Mouse (Mus musculus) liver, embryonic 13.5 days (tissue): ENCODE data around the gene Grk6. TPM values are rescaled to one million over a fixed set of nuclear protein-coding genes. Genes with fewer than 3 reads are reported as not detected.
A peak's percentile ranks its signal among the peaks of the same experiment; 100 is the strongest.

Source experiments
- ATAC-seq: fragments of 200-750 bp; cut with Nextera tagmentation; 2 replicates; pipeline ENCODE4 v1.8.0; 2017; ENCODE audit warnings: low read depth, mild to moderate bottlenecking, moderate number of reproducible peaks, moderate library complexity
- DNase-seq: peaks from one replicate; pipeline ENCODE4 v3.0.0; 2022
- H3K27ac ChIP-seq: fragments of 300-500 bp; sonication (generic); 2 replicates; pipeline ENCODE4 v1.5.1; 2015; ENCODE audit warnings: moderate library complexity, mild to moderate bottlenecking, inconsistent platforms
- H3K27me3 ChIP-seq: fragments of 300-500 bp; sonication (generic); 2 replicates; pipeline ENCODE4 v1.6.1; 2015; ENCODE audit warnings: mild to moderate bottlenecking, inconsistent platforms
- H3K36me3 ChIP-seq: fragments of 300-500 bp; sonication (generic); 2 replicates; pipeline ENCODE4 v1.6.1; 2015; ENCODE audit warnings: mild to moderate bottlenecking, inconsistent platforms
- H3K4me1 ChIP-seq: fragments of 300-500 bp; sonication (generic); replicated peaks from 2 replicates; pipeline ENCODE4 v1.6.1; 2015; ENCODE audit warnings: inconsistent platforms
- H3K4me2 ChIP-seq: fragments of 300-500 bp; sonication (generic); 2 replicates; pipeline ENCODE4 v1.6.1; 2015; ENCODE audit warnings: inconsistent platforms, mild to moderate bottlenecking, moderate library complexity
- H3K4me3 ChIP-seq: fragments of 300-500 bp; sonication (generic); replicated peaks from 2 replicates; pipeline ENCODE4 v1.5.1; 2015; ENCODE audit warnings: mild to moderate bottlenecking, inconsistent platforms
- H3K9ac ChIP-seq: fragments of 300-500 bp; sonication (generic); 2 replicates; pipeline ENCODE4 v1.6.1; 2015; ENCODE audit warnings: mild to moderate bottlenecking, inconsistent platforms
- H3K9me3 ChIP-seq: fragments of 300-500 bp; sonication (generic); replicated peaks from 2 replicates; pipeline ENCODE4 v1.6.1; 2016; ENCODE audit warnings: inconsistent platforms
- WGBS: fragments of 180-500 bp; shearing (Covaris S2); methylation state at CpG from one replicate; pipeline ENCODE4 v1.1.7; 2015; ENCODE audit not compliant: insufficient replicate concordance; 5-methylcytosine and 5-hydroxymethylcytosine counted together
- polyA plus RNA-seq: library from polyadenylated mRNA; unstranded; fragments of >200 nt; fragmentation: Nextera tagmentation; extraction: Ambion mirVana; gene quantifications from 2 replicates; pipeline ENCODE4 v1.2.1, GENCODE M21; 2015

Grk6 gene
- polyA plus RNA-seq, 1 experiment from 2014 or later = 25.2 TPM

DNA sequence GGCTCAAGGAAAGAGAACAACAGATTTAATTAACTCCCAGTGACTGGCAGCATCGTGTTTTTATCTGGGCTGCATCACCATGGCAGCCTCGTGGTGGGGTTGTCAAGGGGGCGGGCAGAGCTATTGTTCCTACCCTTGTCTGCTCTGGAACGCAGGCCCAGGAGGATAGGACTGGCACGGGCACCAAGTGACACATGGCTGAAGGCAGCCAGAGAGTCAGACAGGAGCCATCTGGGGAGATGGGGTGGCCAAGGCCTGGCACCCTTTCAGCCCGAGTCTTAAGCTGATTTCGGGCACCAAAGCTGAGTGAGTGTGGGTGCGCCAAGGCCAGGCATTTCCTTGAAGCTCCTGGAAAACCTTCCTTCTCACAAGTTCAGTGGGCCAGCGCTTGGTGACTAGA is 25.5 kb downstream of the Grk6 start:
- no peak for ATAC-seq
- H3K4me3 ChIP-seq = no peak overlapping the region
- H3K9me3 ChIP-seq = no peaks in the 10 kb centered on the region
- peaks cover 33% of the 10 kb centered on the region for H3K4me1 ChIP-seq
- H3K4me2 ChIP-seq = no peak overlapping the region
- H3K9ac ChIP-seq = no peak overlapping the region
- peaks cover 100% of the 10 kb centered on the region for H3K27me3 ChIP-seq
- H3K27ac ChIP-seq = no peak overlapping the region
- no peaks in the 10 kb centered on the region for H3K36me3 ChIP-seq
- 58% methylated on average over 9 of the region's 9 CpGs for WGBS
- DNase-seq = no peak

DNA sequence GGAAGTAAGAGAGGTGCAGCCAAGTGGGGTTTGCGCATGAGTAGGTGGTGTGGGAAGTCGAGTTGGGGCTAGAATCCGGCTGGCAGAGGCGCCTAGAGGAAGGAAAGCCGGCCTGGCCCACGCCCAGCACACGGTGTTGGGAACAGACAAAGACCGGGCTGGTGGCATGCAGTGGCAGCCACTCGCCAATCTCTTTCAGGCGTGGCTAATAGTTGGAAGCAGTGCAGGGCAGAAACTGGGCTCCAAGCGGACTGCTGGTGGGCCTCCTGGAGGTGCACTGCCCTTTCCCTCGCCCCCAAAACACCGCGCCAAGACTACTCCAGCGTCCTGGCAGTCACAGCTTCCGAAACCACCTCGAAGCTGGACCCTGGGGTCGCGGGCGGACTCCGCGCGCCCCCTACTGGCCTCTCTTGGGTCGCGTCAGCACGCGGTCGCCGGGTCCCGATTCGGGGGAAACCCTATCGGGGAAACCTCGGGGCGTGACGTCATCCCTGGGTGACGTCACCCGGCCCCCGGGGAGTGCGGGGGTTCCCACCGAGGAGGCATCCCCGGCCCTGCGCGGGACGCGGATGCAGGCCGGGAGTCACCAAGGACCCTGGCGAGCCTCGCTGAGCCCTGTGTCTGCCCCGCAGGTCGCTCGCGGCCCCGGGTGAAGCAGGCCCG is 26.4 kb downstream of the Grk6 start:
- ATAC-seq (peak; percentile 49), DNase-seq (peak; percentile 64)
- H3K9ac ChIP-seq = peak overlapping the region; percentile 59
- peak overlapping the region; percentile 89 for H3K4me2 ChIP-seq
- H3K9me3 ChIP-seq = no peaks in the 10 kb centered on the region
- H3K27me3 ChIP-seq = peaks cover 99% of the 10 kb centered on the region
- H3K4me3 ChIP-seq = peak overlapping the region; percentile 63
- H3K4me1 ChIP-seq = peaks cover 29% of the 10 kb centered on the region
- no peaks in the 10 kb centered on the region for H3K36me3 ChIP-seq
- WGBS = 1% methylated on average over 54 of the region's 54 CpGs
- H3K27ac ChIP-seq = no peak overlapping the region

DNA sequence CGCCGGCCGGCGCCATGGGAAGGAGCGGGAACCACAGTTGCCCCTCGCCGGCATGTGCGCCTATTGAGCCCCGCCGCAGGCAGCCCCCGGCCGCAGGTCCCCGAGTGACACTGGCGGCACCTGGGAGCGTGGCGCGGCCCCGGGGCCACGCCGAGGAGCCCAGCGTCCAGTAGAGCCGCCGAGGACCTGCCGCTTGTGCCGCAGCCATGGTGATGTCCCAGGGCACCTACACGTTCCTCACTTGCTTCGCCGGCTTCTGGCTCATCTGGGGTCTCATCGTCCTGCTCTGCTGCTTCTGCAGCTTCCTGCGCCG is 26.9 kb downstream of the Grk6 start:
- Histone ChIP-seq H3K9me3 (no peaks in the 10 kb centered on the region), H3K4me3 (peak overlapping the region; percentile 63), H3K27ac (no peak overlapping the region), H3K4me2 (peak overlapping the region; percentile 89), H3K9ac (peak overlapping the region; percentile 59), H3K27me3 (peaks cover 97% of the 10 kb centered on the region), H3K4me1 (peaks cover 29% of the 10 kb centered on the region), H3K36me3 (no peaks in the 10 kb centered on the region)
- DNase-seq = no peak
- under 1% methylated on average over 31 of the region's 31 CpGs for WGBS
- no peak for ATAC-seq

DNA sequence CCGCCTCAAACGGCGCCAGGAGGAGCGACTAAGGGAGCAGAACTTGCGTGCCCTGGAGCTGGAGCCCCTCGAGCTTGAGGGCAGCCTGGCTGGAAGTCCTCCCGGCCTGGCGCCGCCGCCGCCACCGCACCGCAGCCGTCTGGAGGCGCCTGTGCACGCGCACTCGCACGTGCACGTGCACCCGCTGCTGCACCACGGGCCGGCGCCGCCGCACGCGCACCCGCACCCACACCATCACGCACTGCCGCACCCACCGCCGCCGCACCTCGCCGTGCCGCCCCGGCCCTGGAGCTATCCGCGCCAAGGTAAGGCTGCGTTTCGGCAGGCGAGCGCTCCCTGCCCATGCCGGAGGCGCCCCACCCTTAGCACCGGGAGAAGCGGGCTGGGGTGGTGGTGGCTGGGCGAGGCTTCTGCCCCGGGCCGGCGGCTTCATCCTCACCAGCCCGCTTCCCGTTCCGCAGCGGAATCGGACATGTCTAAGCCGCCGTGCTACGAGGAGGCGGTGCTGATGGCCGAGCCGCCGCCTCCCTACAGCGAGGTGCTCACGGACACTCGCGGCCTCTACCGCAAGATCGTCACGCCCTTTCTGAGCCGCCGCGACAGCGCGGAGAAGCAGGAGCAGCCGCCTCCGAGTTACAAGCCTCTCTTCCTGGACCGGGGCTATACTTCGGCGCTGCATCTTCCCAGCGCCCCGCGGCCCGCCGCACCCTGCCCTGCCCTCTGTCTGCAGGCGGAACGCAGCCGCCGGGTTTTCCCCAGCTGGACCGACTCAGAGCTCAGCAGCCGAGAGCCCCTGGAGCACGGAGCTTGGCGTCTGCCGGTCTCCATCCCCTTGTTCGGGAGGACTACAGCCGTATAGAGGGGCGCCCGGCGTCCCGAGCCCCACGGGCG is 27.5 kb downstream of the Grk6 start:
- under 1% methylated on average over 100 of the region's 103 CpGs for WGBS
- Histone ChIP-seq H3K9me3 (no peaks in the 10 kb centered on the region), H3K27me3 (peaks cover 94% of the 10 kb centered on the region), H3K36me3 (no peaks in the 10 kb centered on the region), H3K27ac (no peak overlapping the region), H3K9ac (peak overlapping the region; percentile 59), H3K4me3 (peak overlapping the region; percentile 63), H3K4me2 (peak overlapping the region; percentile 89), H3K4me1 (peaks cover 29% of the 10 kb centered on the region)
- no peak for DNase-seq
- ATAC-seq = peak; percentile 46; the same call in 1 of the 2 replicates

DNA sequence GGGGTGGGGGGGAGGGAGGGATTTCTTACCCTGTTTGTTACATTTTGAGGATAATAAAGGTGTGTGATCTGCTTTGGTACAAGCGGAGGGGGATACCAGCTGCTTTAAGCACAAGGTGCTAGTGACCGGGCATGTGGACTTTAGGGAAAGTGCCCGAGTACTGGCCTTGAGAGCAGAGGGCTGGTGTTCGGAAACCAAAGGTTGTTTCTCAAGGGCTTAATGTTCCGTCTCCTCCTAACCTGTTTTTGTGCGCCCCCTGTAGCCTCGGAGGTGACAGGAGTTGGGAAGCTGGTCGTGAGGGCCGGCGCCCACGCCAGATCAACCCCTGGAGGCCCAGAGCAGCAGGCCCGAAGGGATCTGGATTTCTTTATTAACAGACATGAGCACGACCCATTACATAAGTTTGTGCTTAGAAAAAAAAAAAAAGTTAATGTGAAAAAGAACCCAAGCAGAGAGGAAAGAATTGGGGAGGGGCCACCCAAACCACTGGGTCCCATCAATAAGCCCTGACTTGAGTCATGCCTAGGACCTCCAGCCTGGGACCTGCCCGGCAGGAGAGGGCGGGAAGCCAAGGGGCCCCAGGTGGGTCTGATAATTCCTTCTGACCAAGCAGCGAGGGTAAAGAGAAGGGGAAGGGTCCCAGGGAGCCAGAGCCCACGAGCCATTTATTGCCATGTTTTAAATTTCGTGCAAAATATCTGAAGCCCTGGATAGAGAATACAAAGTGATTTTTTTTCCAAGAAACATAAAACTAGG is 28.4 kb downstream of the Grk6 start:
- Histone ChIP-seq H3K4me1 (peaks cover 29% of the 10 kb centered on the region), H3K4me3 (peak overlapping the region; percentile 63), H3K9ac (peak overlapping the region; percentile 59; the same call in 1 of the 2 replicates), H3K27me3 (peaks cover 85% of the 10 kb centered on the region), H3K4me2 (peak overlapping the region; percentile 89), H3K9me3 (no peaks in the 10 kb centered on the region), H3K36me3 (no peaks in the 10 kb centered on the region), H3K27ac (no peak overlapping the region)
- DNase-seq = no peak
- no peak for ATAC-seq
- WGBS = 23% methylated on average over 18 of the region's 18 CpGs

GRCm38 (mm10) chr13:55473961-55474360 is 29.1 kb downstream of the Grk6 start:
- DNase-seq = no peak
- Histone ChIP-seq H3K27ac (no peak overlapping the region), H3K4me3 (no peak overlapping the region), H3K36me3 (no peaks in the 10 kb centered on the region), H3K4me1 (peaks cover 34% of the 10 kb centered on the region), H3K9me3 (no peaks in the 10 kb centered on the region), H3K9ac (no peak overlapping the region), H3K4me2 (no peak overlapping the region), H3K27me3 (peaks cover 78% of the 10 kb centered on the region)
- 59% methylated on average over 11 of the region's 11 CpGs for WGBS
- no peak for ATAC-seq

DNA sequence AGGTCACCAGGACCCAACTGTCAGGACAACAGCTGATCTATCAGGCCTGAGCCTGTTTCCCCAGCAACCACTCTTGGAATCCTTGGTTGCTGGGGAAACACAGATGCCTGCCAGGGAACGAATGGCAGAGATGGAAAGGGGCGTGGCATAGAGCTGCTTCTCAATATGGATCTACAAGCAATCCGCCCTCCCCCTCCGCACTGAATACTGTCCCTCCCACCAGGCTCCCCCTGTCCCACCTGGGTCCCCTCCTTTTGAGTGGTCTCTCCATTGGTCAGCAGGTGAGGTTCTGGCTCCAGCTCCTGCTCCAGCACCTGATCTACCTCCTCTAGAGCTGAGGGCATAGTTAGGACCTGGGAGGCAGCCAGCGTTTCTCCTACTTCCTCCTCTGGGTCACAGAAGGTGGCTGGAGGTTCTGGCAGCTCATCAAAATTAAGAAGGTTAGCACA is 29.8 kb downstream of the Grk6 start:
- WGBS = 57% methylated on average over 5 of the region's 5 CpGs
- Histone ChIP-seq H3K4me3 (no peak overlapping the region), H3K36me3 (no peaks in the 10 kb centered on the region), H3K4me2 (no peak overlapping the region), H3K9ac (no peak overlapping the region), H3K4me1 (peaks cover 34% of the 10 kb centered on the region), H3K27ac (no peak overlapping the region), H3K27me3 (peaks cover 71% of the 10 kb centered on the region), H3K9me3 (no peaks in the 10 kb centered on the region)
- DNase-seq (no peak), ATAC-seq (no peak)

DNA sequence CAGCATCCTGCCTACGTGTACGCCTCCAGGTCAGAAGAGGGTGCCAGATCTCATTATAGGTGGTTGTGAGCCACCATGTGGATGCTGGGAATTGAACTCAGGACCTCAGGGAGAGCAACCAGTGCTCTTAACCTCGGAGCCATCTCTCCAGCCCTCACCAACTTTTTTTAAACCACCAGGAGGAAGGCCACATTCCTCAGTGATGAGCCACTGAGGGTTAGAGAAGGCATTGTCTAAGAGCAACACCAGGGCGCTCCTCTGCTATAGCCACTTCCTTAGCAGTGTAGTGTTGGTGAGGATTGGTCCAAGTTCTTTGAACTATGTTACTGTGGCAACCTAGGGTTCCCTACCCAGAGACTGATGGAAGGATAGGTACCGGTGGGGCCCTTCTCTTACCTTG is 30.9 kb downstream of the Grk6 start:
- H3K27ac ChIP-seq = no peak overlapping the region
- no peak overlapping the region for H3K9ac ChIP-seq
- no peak overlapping the region for H3K4me3 ChIP-seq
- DNase-seq (no peak), ATAC-seq (no peak)
- peaks cover 2% of the 10 kb centered on the region; the same call in 1 of the 2 replicates for H3K36me3 ChIP-seq
- H3K4me2 ChIP-seq = no peak overlapping the region
- H3K9me3 ChIP-seq = no peaks in the 10 kb centered on the region
- H3K4me1 ChIP-seq = peaks cover 32% of the 10 kb centered on the region
- 67% methylated on average over 5 of the region's 5 CpGs for WGBS
- peaks cover 64% of the 10 kb centered on the region for H3K27me3 ChIP-seq

- ATAC-seq (no peak), DNase-seq (no peak)
- Histone ChIP-seq H3K4me1 (peaks cover 27% of the 10 kb centered on the region), H3K9ac (no peak overlapping the region), H3K4me2 (no peak overlapping the region), H3K27me3 (peaks cover 61% of the 10 kb centered on the region), H3K27ac (no peak overlapping the region), H3K4me3 (no peak overlapping the region), H3K9me3 (no peaks in the 10 kb centered on the region), H3K36me3 (peaks cover 3% of the 10 kb centered on the region; the same call in 1 of the 2 replicates)
- WGBS = 68% methylated on average over 8 of the region's 8 CpGs
These were observed 31.4 kb downstream of the Grk6 start for GRCm38 (mm10) chr13:55476256-55476655.

DNA sequence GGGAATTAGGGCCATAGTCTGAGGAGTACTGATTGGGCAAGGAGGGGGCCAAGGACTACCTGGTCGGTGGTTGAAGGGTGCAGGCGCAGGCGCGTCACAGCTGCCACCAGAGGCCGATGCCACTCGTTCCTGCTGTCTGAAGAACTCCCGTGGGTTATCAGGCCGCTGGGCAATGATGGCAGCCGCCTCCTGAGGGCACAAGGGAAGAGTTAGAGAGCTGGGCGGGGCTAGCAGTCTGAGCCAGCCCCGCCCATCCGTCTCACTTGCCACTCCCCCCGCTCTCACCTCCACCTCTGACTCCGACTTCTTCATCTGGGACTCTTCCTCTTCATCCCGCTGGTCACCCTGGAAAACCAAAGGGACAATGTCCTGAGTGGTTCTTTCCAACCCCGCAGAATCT is 32.6 kb downstream of the Grk6 start:
- Histone ChIP-seq H3K9me3 (no peaks in the 10 kb centered on the region), H3K27me3 (peaks cover 54% of the 10 kb centered on the region), H3K36me3 (peaks cover 8% of the 10 kb centered on the region), H3K4me3 (no peak overlapping the region), H3K4me1 (peaks cover 15% of the 10 kb centered on the region), H3K4me2 (no peak overlapping the region), H3K27ac (no peak overlapping the region), H3K9ac (no peak overlapping the region)
- WGBS = 54% methylated on average over 16 of the region's 16 CpGs
- DNase-seq (no peak), ATAC-seq (no peak)

DNA sequence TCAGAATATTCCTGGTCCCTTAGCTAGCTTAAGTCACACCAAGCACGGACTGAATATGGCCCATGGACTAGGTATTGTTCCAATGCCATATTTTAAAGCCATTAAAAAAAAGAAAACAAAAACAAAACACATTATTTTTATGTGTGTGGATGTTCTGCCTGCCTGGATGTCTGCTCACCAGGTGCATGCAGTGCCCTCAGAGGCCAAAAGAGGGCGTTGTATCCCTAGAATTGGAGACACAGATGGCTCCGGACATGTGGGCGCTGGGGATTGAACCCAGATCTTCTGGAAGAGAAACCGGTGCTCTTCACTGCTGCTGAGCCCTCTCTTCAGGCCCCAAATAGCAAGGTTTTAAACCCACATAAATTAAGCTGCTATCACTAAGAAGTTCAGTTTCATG is 33.2 kb downstream of the Grk6 start:
- ATAC-seq (no peak), DNase-seq (no peak)
- Histone ChIP-seq H3K27me3 (peaks cover 54% of the 10 kb centered on the region), H3K4me2 (no peak overlapping the region), H3K36me3 (peaks cover 8% of the 10 kb centered on the region), H3K9ac (no peak overlapping the region), H3K27ac (no peak overlapping the region), H3K9me3 (no peaks in the 10 kb centered on the region), H3K4me3 (no peak overlapping the region), H3K4me1 (peaks cover 9% of the 10 kb centered on the region)
- WGBS = 43% methylated on average over 5 of the region's 5 CpGs
